Mouse (Mus musculus) kidney, adult 2 months (tissue): ENCODE measurements at regions not wholly inside any gene's neighbourhood (a gene's known extent, or its start where the extent isn't known, plus 50 kb on each side); places are given as distances from the start of the nearest gene placed in this dataset.

ENCODE experiments used
- DNase-seq: peaks from one replicate; pipeline ENCODE4 v3.0.0; 2021
- H3K27ac ChIP-seq: fragments of 200-500 bp; 2 replicates; pipeline ENCODE4 v1.5.1; 2012; ENCODE audit warnings: low read depth, low read length, control low read depth, inconsistent platforms; ENCODE audit not compliant: insufficient read depth
- H3K27me3 ChIP-seq: fragments of 200-500 bp; replicated peaks from 2 replicates; pipeline ENCODE4 v1.6.1; 2012; ENCODE audit warnings: mild to moderate bottlenecking, moderate library complexity, low read length, inconsistent platforms; ENCODE audit not compliant: control insufficient read depth, insufficient read depth
- H3K36me3 ChIP-seq: fragments of 200-500 bp; 2 replicates; pipeline ENCODE4 v1.6.1; 2012; ENCODE audit warnings: mild to moderate bottlenecking, moderate library complexity, low read length, inconsistent platforms; ENCODE audit not compliant: control insufficient read depth, insufficient read depth
- H3K4me1 ChIP-seq: fragments of 200-500 bp; 2 replicates; pipeline ENCODE4 v1.6.1; 2011; ENCODE audit warnings: low read length; ENCODE audit not compliant: control insufficient read depth, insufficient read depth
- H3K4me3 ChIP-seq: fragments of 200-500 bp; 2 replicates; pipeline ENCODE4 v1.5.1; 2011; ENCODE audit warnings: mild to moderate bottlenecking, low read depth, low read length, control low read depth; ENCODE audit not compliant: insufficient read depth
- CTCF ChIP-seq: fragments of 200-500 bp; conservative IDR thresholded peaks from 2 replicates; pipeline ENCODE4 v1.5.1; 2011; ENCODE audit warnings: low read depth, mild to moderate bottlenecking, control low read depth, low read length, moderate library complexity, mixed read lengths; ENCODE audit not compliant: insufficient read depth, insufficient read length
- POLR2A ChIP-seq: fragments of 200-500 bp; IDR thresholded peaks from one replicate; pipeline ENCODE4 v1.6.1; 2011; ENCODE audit warnings: low read depth, low read length, control low read depth
- WGBS: fragments of 180-500 bp; shearing (Covaris S2); methylation state at CpG from one replicate; pipeline ENCODE4 v1.1.7; 2018; 5-methylcytosine and 5-hydroxymethylcytosine counted together

DNA sequence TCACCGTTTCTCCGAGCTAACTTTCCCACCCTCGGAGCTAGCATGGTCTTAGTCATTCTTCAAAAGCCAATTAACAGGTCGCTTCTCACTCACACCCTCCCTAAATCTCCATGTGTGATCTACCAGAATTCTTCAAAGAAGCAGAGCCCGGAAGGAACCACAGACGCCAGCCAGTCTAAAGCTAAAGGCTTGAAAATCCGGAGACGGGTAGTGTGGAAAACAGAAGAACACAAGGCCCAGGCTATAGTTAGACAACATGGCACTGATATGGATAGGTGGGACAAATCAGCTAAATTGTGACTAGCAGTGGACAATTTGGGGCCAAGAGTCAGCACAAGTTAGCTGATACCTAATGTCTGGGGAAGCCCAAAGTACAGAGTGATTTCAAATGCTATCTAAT is 387.0 kb upstream of the Trpc7 start:
- H3K27ac ChIP-seq: no peak overlapping the region
- DNase-seq: no peak
- no peaks in the 10 kb centered on the region for H3K36me3 ChIP-seq
- TF ChIP-seq POLR2A: no peak
- TF ChIP-seq CTCF: no peak
- H3K4me1 ChIP-seq: no peaks in the 10 kb centered on the region
- WGBS: 56% methylated on average over 8 of the region's 8 CpGs
- H3K4me3 ChIP-seq: no peak overlapping the region
- H3K27me3 ChIP-seq: no peaks in the 10 kb centered on the region; the same call in 1 of the 2 replicates

DNA sequence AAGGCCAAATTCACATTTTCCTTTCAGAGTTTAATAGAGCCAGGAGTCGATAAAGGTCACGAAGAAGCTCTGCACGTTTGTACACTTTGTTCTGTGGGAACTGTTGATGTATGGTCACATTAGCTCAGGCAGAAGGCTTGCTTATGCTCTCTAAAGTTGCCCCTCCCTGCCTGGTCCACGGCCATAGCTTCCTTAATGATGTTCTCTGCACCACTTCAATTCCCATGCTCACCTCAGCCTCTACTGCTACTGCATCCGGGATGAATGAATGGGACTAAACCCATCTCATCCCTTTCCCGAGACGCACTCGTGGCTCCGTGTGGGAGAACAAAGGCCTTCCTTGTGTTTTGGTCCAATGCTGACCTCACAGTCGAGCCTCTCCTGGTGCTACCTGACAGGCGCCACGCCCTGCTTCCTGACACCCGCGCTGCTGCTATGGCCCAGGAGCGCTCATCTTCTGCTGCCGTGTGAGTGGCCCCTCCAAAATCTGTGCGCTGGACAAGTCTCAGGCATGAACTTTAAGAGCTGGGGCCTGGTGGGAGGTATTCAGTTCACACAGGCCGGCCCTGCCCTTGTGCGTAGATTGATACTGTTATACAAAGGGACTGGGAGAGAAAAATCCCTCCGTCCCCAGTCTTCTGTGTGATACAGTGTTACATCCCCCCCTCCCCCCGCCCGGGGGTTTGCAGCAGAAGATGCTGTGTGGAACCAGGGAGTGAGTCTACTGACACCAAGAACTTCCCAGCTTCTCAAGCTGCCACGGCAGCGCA is 386.3 kb upstream of the Trpc7 start:
- 67% methylated on average over 24 of the region's 24 CpGs for WGBS
- DNase-seq: no peak
- Histone ChIP-seq H3K27ac (no peak overlapping the region), H3K36me3 (no peaks in the 10 kb centered on the region), H3K27me3 (no peaks in the 10 kb centered on the region; the same call in 1 of the 2 replicates), H3K4me1 (no peaks in the 10 kb centered on the region), H3K4me3 (no peak overlapping the region)
- TF ChIP-seq CTCF: no peak
- no peak for TF ChIP-seq POLR2A

DNA sequence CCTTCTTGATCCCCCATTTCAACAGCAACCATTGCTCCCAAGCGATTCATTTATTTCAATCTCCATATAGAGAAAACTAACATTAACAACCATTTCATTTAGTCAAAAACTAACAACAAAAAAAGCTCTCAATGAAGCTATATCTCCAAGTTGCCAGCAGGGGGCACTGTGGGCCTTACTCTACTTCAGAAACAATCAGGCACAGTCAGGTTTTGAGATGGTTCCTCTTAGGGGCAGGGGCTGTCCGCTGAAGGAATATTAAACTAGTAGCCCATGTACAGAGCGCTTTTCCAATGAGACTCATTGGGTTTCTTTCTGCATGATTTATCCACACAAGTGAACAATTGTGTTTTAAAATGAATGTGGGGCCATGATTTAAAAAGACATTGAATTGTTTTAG is 385.7 kb upstream of the Trpc7 start:
- Histone ChIP-seq H3K4me1 (no peaks in the 10 kb centered on the region), H3K36me3 (no peaks in the 10 kb centered on the region), H3K27ac (no peak overlapping the region), H3K27me3 (no peaks in the 10 kb centered on the region; the same call in 1 of the 2 replicates), H3K4me3 (no peak overlapping the region)
- 26% methylated on average over 3 of the region's 3 CpGs for WGBS
- DNase-seq: peak; percentile 33
- TF ChIP-seq POLR2A (no peak), CTCF (peak; percentile 43)

DNA sequence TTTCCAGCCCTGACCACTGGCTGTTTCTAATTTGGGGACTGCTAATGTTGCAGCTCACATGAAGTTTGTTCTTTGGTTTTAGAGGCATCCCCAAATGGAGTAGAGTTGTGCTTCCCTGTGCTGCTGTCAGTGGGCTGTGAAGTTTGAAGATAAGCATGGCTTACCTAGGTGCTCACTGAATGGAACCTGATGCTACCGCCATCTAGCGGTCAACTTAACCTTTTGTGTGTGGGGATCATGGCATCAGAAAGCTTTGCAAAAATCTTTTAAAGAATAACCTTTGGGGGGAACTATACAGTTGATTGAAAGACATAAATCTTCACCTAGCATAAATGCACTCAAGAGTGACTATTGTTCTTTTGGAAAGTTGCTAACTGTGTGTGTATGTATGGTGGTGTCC is 382.8 kb upstream of the Trpc7 start:
- WGBS: 8% methylated on average over 2 of the region's 2 CpGs
- TF ChIP-seq POLR2A (no peak), CTCF (peak; percentile 42)
- Histone ChIP-seq H3K36me3 (no peaks in the 10 kb centered on the region), H3K4me1 (no peaks in the 10 kb centered on the region), H3K4me3 (no peak overlapping the region), H3K27ac (no peak overlapping the region), H3K27me3 (no peaks in the 10 kb centered on the region; the same call in 1 of the 2 replicates)
- DNase-seq: peak; percentile 7

DNA sequence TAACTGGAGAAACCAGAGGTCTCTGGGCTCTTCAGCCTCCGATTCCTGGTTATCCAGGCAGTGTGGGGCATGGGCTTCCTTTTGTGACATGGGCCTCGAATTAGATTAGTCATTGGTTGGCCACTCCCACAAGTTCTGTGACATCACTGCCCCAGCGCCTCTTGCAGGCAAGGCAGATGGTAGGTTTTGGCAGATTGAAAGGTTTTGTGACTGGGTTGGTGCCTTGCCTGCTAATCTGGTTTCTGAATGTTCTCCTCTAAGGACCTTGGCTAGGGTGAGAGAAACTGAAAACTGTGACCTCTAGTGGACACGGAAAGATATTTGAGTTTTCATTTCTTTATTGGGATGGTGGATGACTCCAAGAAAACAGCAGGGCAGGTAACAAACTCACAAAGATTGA is 381.3 kb upstream of the Trpc7 start:
- Histone ChIP-seq H3K36me3 (no peaks in the 10 kb centered on the region), H3K27me3 (no peaks in the 10 kb centered on the region; the same call in 1 of the 2 replicates), H3K4me1 (no peaks in the 10 kb centered on the region), H3K27ac (no peak overlapping the region), H3K4me3 (no peak overlapping the region)
- DNase-seq: no peak
- TF ChIP-seq CTCF (no peak), POLR2A (no peak)
- 50% methylated on average over 4 of the region's 4 CpGs for WGBS

DNA sequence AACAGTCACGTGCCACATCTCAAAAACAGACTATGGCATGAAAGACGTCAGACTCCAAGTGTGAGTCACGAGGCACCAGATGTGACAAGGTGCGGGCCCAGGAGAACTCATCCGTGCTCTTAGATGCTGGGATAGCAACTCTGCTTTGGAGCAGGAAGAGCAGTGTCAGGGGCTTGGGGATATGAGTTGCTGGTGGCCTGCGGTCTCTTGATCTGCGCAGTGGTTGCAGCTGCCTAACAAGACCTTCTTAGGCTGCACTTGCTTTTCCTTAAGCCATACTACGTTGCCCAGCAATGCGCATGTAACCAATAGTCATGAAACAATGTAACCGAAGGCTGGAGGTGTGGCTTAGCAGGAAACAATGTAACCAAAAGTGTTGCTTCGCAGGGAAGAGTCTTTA is 380.1 kb upstream of the Trpc7 start:
- DNase-seq: no peak
- Histone ChIP-seq H3K4me1 (no peaks in the 10 kb centered on the region), H3K36me3 (no peaks in the 10 kb centered on the region), H3K4me3 (no peak overlapping the region), H3K27me3 (no peaks in the 10 kb centered on the region), H3K27ac (no peak overlapping the region)
- WGBS: 83% methylated on average over 11 of the region's 11 CpGs
- TF ChIP-seq CTCF (no peak), POLR2A (no peak)

DNA sequence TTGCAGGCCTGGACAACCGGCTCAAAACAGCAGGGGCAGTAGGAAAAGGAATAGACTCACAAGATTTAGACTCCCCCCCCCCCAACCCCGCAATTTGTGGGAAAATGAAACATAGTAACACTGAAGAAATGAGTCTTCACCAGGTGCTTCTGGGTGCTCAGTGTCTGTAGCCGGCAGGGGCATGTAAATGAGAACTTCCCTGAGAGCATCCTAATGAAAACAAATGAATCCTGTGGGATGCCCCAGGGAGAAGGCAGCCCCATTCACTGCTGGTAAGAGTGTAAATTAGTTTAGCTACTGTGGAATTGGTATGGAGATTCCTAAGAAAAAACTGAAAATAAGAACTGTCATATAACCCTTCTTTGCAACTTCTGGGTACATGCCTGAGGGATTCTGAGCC is 377.8 kb upstream of the Trpc7 start:
- WGBS: 32% methylated on average over 3 of the region's 3 CpGs
- H3K27ac ChIP-seq: no peak overlapping the region
- H3K4me3 ChIP-seq: no peak overlapping the region
- H3K36me3 ChIP-seq: no peaks in the 10 kb centered on the region
- TF ChIP-seq CTCF (no peak), POLR2A (no peak)
- no peaks in the 10 kb centered on the region for H3K27me3 ChIP-seq
- no peaks in the 10 kb centered on the region for H3K4me1 ChIP-seq
- no peak for DNase-seq

DNA sequence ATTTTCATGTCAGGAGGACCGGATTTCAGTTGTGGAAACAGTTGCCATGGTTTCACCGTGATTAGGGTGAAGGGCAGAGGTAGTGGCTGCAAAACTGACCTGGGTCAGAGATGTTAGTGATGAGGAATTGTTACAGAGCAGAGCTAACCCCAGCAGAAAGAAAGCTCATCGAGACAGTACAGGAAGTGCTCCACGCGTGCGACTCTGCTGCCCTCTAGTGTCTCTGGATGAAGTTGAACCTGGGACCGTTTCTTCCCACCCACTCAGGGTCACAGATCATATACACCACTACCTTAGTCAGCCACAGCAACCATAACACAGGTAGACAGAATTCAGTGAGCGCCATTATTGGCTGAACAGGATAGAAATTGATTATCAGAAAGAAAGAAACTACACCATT is 373.8 kb upstream of the Trpc7 start:
- no peaks in the 10 kb centered on the region for H3K4me1 ChIP-seq
- no peaks in the 10 kb centered on the region for H3K36me3 ChIP-seq
- DNase-seq: peak; percentile 24
- 8% methylated on average over 8 of the region's 8 CpGs for WGBS
- no peak overlapping the region for H3K27ac ChIP-seq
- H3K4me3 ChIP-seq: no peak overlapping the region
- TF ChIP-seq POLR2A (no peak), CTCF (peak; percentile 89)
- no peaks in the 10 kb centered on the region for H3K27me3 ChIP-seq
